10 mouse cellular contexts compared by ENCODE assay signal in the genomic region with DNA sequence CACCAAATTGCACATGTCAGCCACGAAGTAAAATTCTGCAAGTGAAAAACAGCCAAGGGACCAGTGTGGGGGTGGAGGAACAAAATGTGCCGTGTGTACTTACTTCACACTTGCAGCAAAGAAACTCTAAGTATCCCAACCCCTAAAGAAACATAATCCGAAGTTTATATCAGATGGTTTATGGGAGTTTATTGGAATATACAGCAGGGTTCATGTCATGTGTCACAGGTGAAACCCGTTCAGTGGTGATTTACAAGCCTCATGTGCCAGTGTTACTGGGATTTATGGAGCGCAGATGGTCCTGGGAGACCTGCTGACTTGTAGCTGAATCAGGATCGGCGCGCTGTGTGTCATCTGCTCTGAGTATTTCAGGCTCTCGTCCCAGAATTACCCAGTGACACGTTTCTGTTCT.
DNase-seq lines count a peak whose midpoint lies in the region; ATAC-seq lines count a peak whose summit lies in the region.
"Had no signal": no experiment of that assay in that cellular context is flagged by ENCODE, and none has a peak within 500 bp of the region (broad histone marks: within the 10 kb centered on the region; RNA-seq: fewer than 3 reads in every experiment).

No protein-coding gene starts in this region.

- no peaks in the 10 kb centered on the region for H3K9me3 ChIP-seq in midbrain, embryonic 13.5 days
- H3K9me3 ChIP-seq: hindbrain, embryonic 15.5 days; lung, embryonic 15.5 days had no signal

- intact Hi-C loops in left cerebral cortex, postnatal 36 days (cut with DNase I), result no loop called here

- no peak overlapping the region for H3K4me3 ChIP-seq in midbrain, embryonic 13.5 days (replicated peaks)
- H3K4me3 ChIP-seq: hindbrain, embryonic 15.5 days; lung, embryonic 15.5 days had no signal

- no peaks in the 10 kb centered on the region for H3K4me1 ChIP-seq in midbrain, embryonic 13.5 days (replicated peaks)

- H3K4me2 ChIP-seq in midbrain, embryonic 13.5 days (replicated peaks), result no peak overlapping the region
- H3K4me2 ChIP-seq: hindbrain, embryonic 15.5 days; lung, embryonic 15.5 days had no signal

- DNase-seq in urinary bladder, postnatal 14 days (ENCODE audit: low spot score), result peak; percentile 21
- DNase-seq in urinary bladder, postnatal 4 days (ENCODE audit: low spot score in 2 of 2), result no peak
- peak; percentile 10 to 50 for DNase-seq in frontal cortex, adult 2 months (ENCODE audit: extremely low spot score in 1 of 2, low spot score in 1 of 2)
- peak; percentile 25 to 35 for DNase-seq in left cerebral cortex, postnatal 36 days (ENCODE audit: low spot score in 2 of 2)
- DNase-seq in skeletal muscle tissue, adult 2 months (ENCODE audit: low read depth, low spot score), result peak; percentile 4
- no peak for DNase-seq in thymus, postnatal 4 days
- no peak for DNase-seq in adrenal gland, postnatal 14 days

- ATAC-seq in midbrain, embryonic 13.5 days, result no peak

- H3K36me3 ChIP-seq in midbrain, embryonic 13.5 days, result no peaks in the 10 kb centered on the region
- H3K36me3 ChIP-seq: hindbrain, embryonic 15.5 days; lung, embryonic 15.5 days had no signal

- H3K9ac ChIP-seq in midbrain, embryonic 13.5 days (replicated peaks), result no peak overlapping the region
- H3K9ac ChIP-seq: hindbrain, embryonic 15.5 days; lung, embryonic 15.5 days had no signal

- no peaks in the 10 kb centered on the region for H3K27me3 ChIP-seq in midbrain, embryonic 13.5 days
- H3K27me3 ChIP-seq: hindbrain, embryonic 15.5 days; lung, embryonic 15.5 days had no signal

- no peak overlapping the region for H3K27ac ChIP-seq in midbrain, embryonic 13.5 days
- H3K27ac ChIP-seq: hindbrain, embryonic 15.5 days; lung, embryonic 15.5 days had no signal

- WGBS in midbrain, embryonic 13.5 days, result 92% methylated on average over 10 of the region's 10 CpGs

Comparison
In these comparisons a context has a peak if more than half of its experiments do, and no peak if none do; other contexts are left out.
1. DNase-seq: peak in urinary bladder, postnatal 14 days (single experiment), frontal cortex, adult 2 months (2 of 2), left cerebral cortex, postnatal 36 days (2 of 2) and skeletal muscle tissue, adult 2 months (single experiment); none in urinary bladder, postnatal 4 days (0 of 2), thymus, postnatal 4 days (single experiment) and adrenal gland, postnatal 14 days (single experiment).